Mouse (Mus musculus) B cell, adult 62 days (primary cell): Measurements from ENCODE around the gene Thoc3. TPM values are rescaled to one million over a fixed set of nuclear protein-coding genes. Genes with fewer than 3 reads are reported as not detected.

ENCODE experiments used
- total RNA-seq: library from RNA; stranded (reverse); gene quantifications from 4 replicates; pipeline ENCODE4 v1.2.4, GENCODE M21; 2023

Thoc3 gene
- total RNA-seq = 19.9 to 31.8 TPM (median 22.3 TPM) in 4 replicates

GRCm38 (mm10) chr13:54468098-54469011 lies at the start of gene Thoc3:
Thoc3 (minus strand) TSS chr13:54468849.

DNA sequence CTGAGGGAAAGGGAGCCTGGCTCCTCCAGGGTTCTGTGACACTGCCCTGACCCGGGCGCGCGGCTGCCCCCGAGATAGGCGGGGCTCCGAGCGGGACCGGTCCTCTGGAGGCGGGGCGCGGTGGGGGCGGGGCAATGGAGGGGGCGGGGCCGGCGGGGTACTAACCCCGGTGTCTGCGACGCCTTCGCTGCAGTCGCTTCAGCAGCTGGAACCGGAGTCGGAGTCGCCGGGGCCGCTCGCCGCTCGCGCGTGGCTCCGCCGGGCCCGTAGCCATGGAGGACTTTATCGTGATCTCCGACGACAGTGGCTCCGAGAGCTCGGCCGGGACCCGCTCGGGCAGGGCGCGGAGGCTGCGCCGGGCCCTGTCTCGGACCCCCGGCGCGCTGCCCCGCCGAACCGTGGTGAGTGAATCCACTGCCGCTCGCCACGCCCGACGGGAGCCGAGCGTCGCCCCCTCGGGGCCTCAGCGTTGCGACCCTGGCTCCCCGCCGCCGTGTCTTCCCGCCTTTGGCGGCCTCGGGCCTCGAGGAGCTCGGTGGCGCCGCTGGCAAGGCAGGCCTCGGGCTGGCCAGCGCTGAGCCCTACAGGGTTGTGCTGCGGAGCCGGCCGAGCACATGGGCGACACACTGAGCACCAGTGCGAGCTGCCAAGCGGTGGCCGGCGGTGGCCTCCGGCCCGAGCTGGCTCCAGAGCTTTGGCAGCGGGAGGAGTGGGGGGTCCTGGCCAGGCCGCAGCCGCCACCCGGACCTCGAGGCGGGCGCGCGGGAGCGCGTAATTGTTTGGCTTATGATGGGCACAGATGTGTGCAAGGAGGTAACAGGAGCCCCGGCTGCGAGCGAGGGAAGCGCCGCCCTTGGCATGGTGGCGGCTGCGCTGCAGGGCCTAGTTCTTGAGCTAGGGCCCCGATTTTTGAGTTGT lies 35.2 kb upstream of the Thoc3 start, which contains the start of gene Simc1:
TSS of gene Simc1 (plus strand) at position 176 of the 918 bp plus-strand sequence.

Other genes starting within 250 kb of the Thoc3 start
- 4.4 to 7.1 TPM (median 6.5 TPM) in 4 replicates for gene Cplx2, start 97.5 kb downstream of the Thoc3 start, total RNA-seq
- 20.6 to 27.1 TPM (median 24.9 TPM) in 4 replicates for gene Simc1, start 34.9 kb upstream of the Thoc3 start, total RNA-seq
- gene 4833439L19Rik, start 96.6 kb upstream of the Thoc3 start, total RNA-seq = 31.9 to 42.3 TPM (median 38.0 TPM) in 4 replicates
- 4.6 to 10.3 TPM (median 9.0 TPM) in 4 replicates for gene Arl10, start 106.2 kb upstream of the Thoc3 start, total RNA-seq
- gene Nop16, start 121.2 kb upstream of the Thoc3 start, total RNA-seq = 15.0 to 25.6 TPM (median 18.9 TPM) in 4 replicates
- gene Higd2a, start 121.4 kb upstream of the Thoc3 start, total RNA-seq = 53.9 to 59.8 TPM (median 56.6 TPM) in 4 replicates
- gene Cltb, start 142.5 kb upstream of the Thoc3 start, total RNA-seq = 20.9 to 25.5 TPM (median 21.3 TPM) in 4 replicates
- 55.6 to 66.1 TPM (median 59.9 TPM) in 4 replicates for gene Faf2, start 152.9 kb upstream of the Thoc3 start, total RNA-seq
- gene Rnf44, start 225.1 kb upstream of the Thoc3 start, total RNA-seq = 256 to 280 TPM (median 267 TPM) in 4 replicates
- not detected in 4 replicates for gene Cdhr2, start 232.6 kb upstream of the Thoc3 start, total RNA-seq